Mouse (Mus musculus): ENCODE measurements around the gene Ptf1a. TPM values are rescaled to one million over a fixed set of nuclear protein-coding genes. Genes with fewer than 3 reads are reported as not detected.

Gene Ptf1a
- polyA plus RNA-seq, 1 experiment from 2014 or later = 0.41 TPM

DNA sequence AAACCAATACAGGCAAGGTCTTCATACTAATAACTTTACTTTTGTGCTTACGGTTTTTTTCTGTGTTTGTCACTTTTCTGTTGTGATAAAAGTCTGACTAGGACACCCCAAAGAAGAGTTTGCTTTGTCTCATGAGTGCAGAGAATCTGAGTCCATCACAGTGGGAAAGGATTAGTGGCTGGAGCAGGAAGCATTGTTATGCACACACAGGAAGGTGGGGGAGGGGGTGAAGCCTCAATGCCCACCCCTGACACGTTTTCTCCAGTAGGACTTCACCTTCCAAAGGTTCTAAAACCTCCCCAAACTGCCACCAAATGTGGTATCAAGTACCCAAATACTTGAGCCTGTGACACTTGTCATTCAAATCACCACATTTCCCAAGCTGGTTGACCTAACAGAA is 16.5 kb downstream of the Ptf1a start:
- Histone ChIP-seq H3K4me3 (no peak overlapping the region), H3K4me1 (no peaks in the 10 kb centered on the region; the same call in 1 of the 2 replicates), H3K9me3 (no peaks in the 10 kb centered on the region), H3K36me3 (replicated peaks) (no peaks in the 10 kb centered on the region), H3K27ac (replicated peaks) (no peak overlapping the region), H3K27me3 (replicated peaks; ENCODE audit: low read depth, poor library complexity, severe bottlenecking) (peaks cover 46% of the 10 kb centered on the region)
- DNase-seq (ENCODE audit: low spot score) = no peak
- WGBS = 41% methylated on average over 2 of the region's 2 CpGs

DNA sequence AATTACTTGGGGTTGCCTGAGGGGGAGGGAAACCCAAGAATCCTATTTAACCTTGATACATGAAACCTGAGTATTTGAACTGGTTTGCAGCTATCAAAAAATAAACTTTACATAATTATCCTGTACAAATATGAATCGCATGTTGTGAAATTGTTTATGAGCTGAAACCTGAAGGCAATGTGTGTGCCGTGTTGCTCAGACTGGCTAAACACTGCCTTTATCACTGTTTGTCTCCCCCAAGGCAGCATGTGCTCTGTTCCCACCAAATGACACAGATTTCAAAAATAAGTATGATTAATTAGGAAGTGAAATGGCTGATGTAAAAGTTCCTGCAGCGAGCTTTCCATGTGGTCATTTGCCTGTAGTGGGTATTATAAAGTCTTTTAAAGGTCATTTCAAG is 44.8 kb downstream of the Ptf1a start:
- DNase-seq (ENCODE audit: low spot score) = no peak
- H3K4me3 ChIP-seq = no peak overlapping the region
- H3K9me3 ChIP-seq = no peaks in the 10 kb centered on the region
- H3K36me3 ChIP-seq (replicated peaks) = no peaks in the 10 kb centered on the region
- WGBS = 80% methylated on average over 3 of the region's 3 CpGs
- H3K4me1 ChIP-seq = no peaks in the 10 kb centered on the region
- H3K27me3 ChIP-seq (replicated peaks; ENCODE audit: low read depth, poor library complexity, severe bottlenecking) = no peaks in the 10 kb centered on the region
- no peak overlapping the region for H3K27ac ChIP-seq (replicated peaks)

Other genes starting within 250 kb of the Ptf1a start
- gene Armc3, start 246.4 kb upstream of the Ptf1a start, polyA plus RNA-seq (2016; fragmentation: Nextera tagmentation; extraction: Ambion mirVana) = 0.09 TPM in 2 replicates
- 20.8 and 22.9 TPM in 2 replicates for gene Msrb2, start 74.2 kb upstream of the Ptf1a start, polyA plus RNA-seq (2016; fragmentation: Nextera tagmentation; extraction: Ambion mirVana)
- gene 4921504E06Rik, start 108.3 kb downstream of the Ptf1a start, polyA plus RNA-seq (2016; fragmentation: Nextera tagmentation; extraction: Ambion mirVana) = not detected in 2 replicates
- gene Otud1, start 212.1 kb downstream of the Ptf1a start, polyA plus RNA-seq (2016; fragmentation: Nextera tagmentation; extraction: Ambion mirVana) = 0.26 and 0.61 TPM in 2 replicates

All from embryonic facial prominence, embryonic 10.5 days (tissue).